Mouse (Mus musculus) mesoderm, embryonic 11.5 days (tissue): Measurements from ENCODE around the gene Esrra.

ENCODE experiments used
- DNase-seq: peaks from one replicate; pipeline ENCODE4 v3.0.0-alpha.2; 2012; ENCODE audit warnings: low read depth, low spot score

Esrra gene

GRCm38 (mm10) chr19:6920741-6921636 is 624 bp downstream of the Esrra start:
- DNase-seq: no peak

GRCm38 (mm10) chr19:6919876-6920740 is 1.5 kb downstream of the Esrra start:
- no peak for DNase-seq

GRCm38 (mm10) chr19:6919431-6919830 is 2.2 kb downstream of the Esrra start:
- DNase-seq: no peak

GRCm38 (mm10) chr19:6918321-6918720 is 3.3 kb downstream of the Esrra start:
- no peak for DNase-seq

- no peak for DNase-seq
Observed at GRCm38 (mm10) chr19:6916496-6916895, 5.1 kb downstream of the Esrra start.

GRCm38 (mm10) chr19:6915276-6915675 is 6.3 kb downstream of the Esrra start:
- DNase-seq: no peak

- no peak for DNase-seq
Observed at GRCm38 (mm10) chr19:6914540-6914939, 7.1 kb downstream of the Esrra start.

GRCm38 (mm10) chr19:6913991-6914390 is 7.6 kb downstream of the Esrra start:
- no peak for DNase-seq

- no peak for DNase-seq
Observed at GRCm38 (mm10) chr19:6913036-6913435, 8.6 kb downstream of the Esrra start.

- no peak for DNase-seq
Observed at GRCm38 (mm10) chr19:6912205-6912970, 9.2 kb downstream of the Esrra start.

- DNase-seq: no peak
Observed at GRCm38 (mm10) chr19:6911101-6912074, 10.2 kb downstream of the Esrra start.

- DNase-seq: peak; percentile 61
Observed at GRCm38 (mm10) chr19:6910306-6910705, 11.3 kb downstream of the Esrra start.

- peak; percentile 95 for DNase-seq
Observed at GRCm38 (mm10) chr19:6909507-6910289, 11.9 kb downstream of the Esrra start, which contains the start of the genes Trmt112 and Prdx5. Trmt112 (plus strand) TSS chr19:6909698. Prdx5 (minus strand) TSS chr19:6910106.

- DNase-seq: no peak
Observed at GRCm38 (mm10) chr19:6909021-6909420, 12.6 kb downstream of the Esrra start.

GRCm38 (mm10) chr19:6907811-6908540 is 13.6 kb downstream of the Esrra start:
- no peak for DNase-seq

GRCm38 (mm10) chr19:6907094-6907493 is 14.5 kb downstream of the Esrra start:
- no peak for DNase-seq

- no peak for DNase-seq
Observed at GRCm38 (mm10) chr19:6906199-6906598, 15.4 kb downstream of the Esrra start.

- DNase-seq: no peak
Observed at GRCm38 (mm10) chr19:6905498-6906159, 16.0 kb downstream of the Esrra start.
